Mouse (Mus musculus) heart, adult 2 months (tissue): Measurements from ENCODE around the gene Axl. TPM values are rescaled to one million over a fixed set of nuclear protein-coding genes. Genes with fewer than 3 reads are reported as not detected.

Source experiments
- DNase-seq, 2 experiments: peaks; one replicate each; pipeline ENCODE4 v3.0.0; 2021
- H3K27ac ChIP-seq: fragments of 200-600 bp; 2 replicates; pipeline ENCODE4 v1.8.1; 2022
- H3K27me3 ChIP-seq: fragments of 200-500 bp; 2 replicates; pipeline ENCODE4 v1.6.1; 2012; ENCODE audit warnings: mild to moderate bottlenecking, low read length, inconsistent platforms, mixed read lengths; ENCODE audit not compliant: control insufficient read depth, insufficient read depth
- H3K36me3 ChIP-seq: fragments of 200-500 bp; 2 replicates; pipeline ENCODE4 v1.6.1; 2012; ENCODE audit warnings: low read length, inconsistent platforms; ENCODE audit not compliant: control insufficient read depth, insufficient read depth
- H3K4me1 ChIP-seq: fragments of 200-500 bp; 2 replicates; pipeline ENCODE4 v1.6.1; 2011; ENCODE audit warnings: low read length; ENCODE audit not compliant: control insufficient read depth, insufficient read depth
- H3K4me3 ChIP-seq: fragments of 200-600 bp; 2 replicates; pipeline ENCODE4 v1.8.1; 2022
- H3K79me2 ChIP-seq: fragments of 200-500 bp; replicated peaks from 2 replicates; pipeline ENCODE4 v1.6.1; 2012; ENCODE audit warnings: mild to moderate bottlenecking, inconsistent platforms, low read length, moderate library complexity, mixed read lengths; ENCODE audit not compliant: control insufficient read depth, insufficient read depth
- H3K9ac ChIP-seq: fragments of 200-500 bp; 2 replicates; pipeline ENCODE4 v1.6.1; 2012; ENCODE audit warnings: low read depth, mild to moderate bottlenecking, control low read depth, inconsistent platforms, low read length, mixed read lengths
- CTCF ChIP-seq: fragments of 200-600 bp; IDR thresholded peaks from 2 replicates; pipeline ENCODE4 v1.8.1; 2022; ENCODE audit warnings: antibody characterized with exemption, mild to moderate bottlenecking, moderate library complexity
- EP300 ChIP-seq: fragments of 200-500 bp; IDR thresholded peaks from 2 replicates; pipeline ENCODE4 v1.6.1; 2011; ENCODE audit warnings: low read depth, low read length, control low read depth; ENCODE audit not compliant: insufficient read depth
- POLR2A ChIP-seq: fragments of 200-500 bp; IDR thresholded peaks from 2 replicates; pipeline ENCODE4 v1.6.1; 2011; ENCODE audit warnings: mild to moderate bottlenecking, low read depth, low read length, control low read depth; ENCODE audit not compliant: insufficient read depth
- WGBS: fragments of 180-500 bp; shearing (Covaris S2); methylation state at CpG from one replicate; pipeline ENCODE4 v1.1.7; 2018; 5-methylcytosine and 5-hydroxymethylcytosine counted together
- intact Hi-C: fragments of 180-260 bp; cut with DNase I; formaldehyde crosslinking; loops from one replicate; pipeline ENCODE4 v1.15.1; 2025
- polyA plus RNA-seq: library from polyadenylated mRNA; depleted of rRNA; stranded (reverse); fragments of >200 nt; gene quantifications from 2 replicates; pipeline ENCODE4 v1.2.3, GENCODE M21; 2012
- total RNA-seq, 2 experiments: library from RNA; stranded (reverse); gene quantifications; 2 replicates each; pipeline ENCODE4 v1.2.3; 2021

Axl gene
- total and polyA plus RNA-seq, 3 experiments, result 51.8 to 82.4 (median 75.0) TPM

GRCm38 (mm10) chr7:25766108-25766507 lies 22.4 kb downstream of the Axl start:
- Histone ChIP-seq H3K79me2 (no peaks in the 10 kb centered on the region), H3K9ac (no peak overlapping the region), H3K4me1 (peaks cover 18% of the 10 kb centered on the region), H3K4me3 (no peak overlapping the region), H3K27ac (no peak overlapping the region; the same call in 1 of the 2 replicates), H3K36me3 (no peaks in the 10 kb centered on the region; the same call in 1 of the 2 replicates), H3K27me3 (no peaks in the 10 kb centered on the region)
- WGBS, result 70% methylated on average over 6 of the region's 6 CpGs
- intact Hi-C loops, result loop anchor here (2.0 kb wide), 1 partner anchor 21 kb away; no protein-coding TSS in a partner anchor
- DNase-seq, result no peak
- no peak for TF ChIP-seq EP300
- no peak for TF ChIP-seq CTCF
- no peak for TF ChIP-seq POLR2A

GRCm38 (mm10) chr7:25764221-25764620 lies 24.3 kb downstream of the Axl start:
- Histone ChIP-seq H3K4me3 (no peak overlapping the region), H3K79me2 (no peaks in the 10 kb centered on the region), H3K27me3 (no peaks in the 10 kb centered on the region), H3K36me3 (no peaks in the 10 kb centered on the region; the same call in 1 of the 2 replicates), H3K27ac (peak overlapping the region; percentile 47), H3K4me1 (peaks cover 20% of the 10 kb centered on the region), H3K9ac (no peak overlapping the region)
- 31% methylated on average over 5 of the region's 5 CpGs for WGBS
- no peak for DNase-seq
- intact Hi-C loops, result no loop called here
- TF ChIP-seq POLR2A (no peak), EP300 (no peak), CTCF (no peak)

- H3K4me1 ChIP-seq, result peaks cover 19% of the 10 kb centered on the region
- H3K27ac ChIP-seq, result peak overlapping the region; percentile 47
- no peak overlapping the region for H3K4me3 ChIP-seq
- intact Hi-C loops, result loop anchor here (2.0 kb wide), 1 partner anchor 15 kb away; no protein-coding TSS in a partner anchor
- no peaks in the 10 kb centered on the region; the same call in 1 of the 2 replicates for H3K36me3 ChIP-seq
- no peak for TF ChIP-seq EP300
- no peak for TF ChIP-seq CTCF
- TF ChIP-seq POLR2A, result no peak
- peak in 1 of 2 experiments; percentile 33 for DNase-seq
- no peak overlapping the region for H3K9ac ChIP-seq
- no peaks in the 10 kb centered on the region for H3K27me3 ChIP-seq
- no peaks in the 10 kb centered on the region for H3K79me2 ChIP-seq
- WGBS, result 48% methylated on average over 11 of the region's 11 CpGs
Measured at GRCm38 (mm10) chr7:25763678-25764077, 24.8 kb downstream of the Axl start.

- peak overlapping the region; percentile 6; the same call in 1 of the 2 replicates for H3K27ac ChIP-seq
- 31% methylated on average over 10 of the region's 10 CpGs for WGBS
- TF ChIP-seq CTCF, result no peak
- TF ChIP-seq POLR2A, result no peak; the same call in 1 of the 2 replicates
- peak; percentile 59; the same call in 1 of the 2 replicates for TF ChIP-seq EP300
- intact Hi-C loops, result no loop called here
- DNase-seq, result peak; percentile 51 to 52
- H3K36me3 ChIP-seq, result no peaks in the 10 kb centered on the region
- H3K79me2 ChIP-seq, result no peaks in the 10 kb centered on the region
- peaks cover 14% of the 10 kb centered on the region for H3K4me1 ChIP-seq
- peak overlapping the region; percentile 12; the same call in 1 of the 2 replicates for H3K9ac ChIP-seq
- H3K27me3 ChIP-seq, result no peaks in the 10 kb centered on the region
- H3K4me3 ChIP-seq, result no peak overlapping the region
Measured at GRCm38 (mm10) chr7:25761354-25761753, 27.2 kb downstream of the Axl start.

- TF ChIP-seq CTCF (no peak; the same call in 1 of the 2 replicates), POLR2A (peak; percentile 86), EP300 (peak; percentile 76; the same call in 1 of the 2 replicates)
- Histone ChIP-seq H3K27me3 (no peaks in the 10 kb centered on the region), H3K79me2 (peaks cover 5% of the 10 kb centered on the region), H3K4me3 (peak overlapping the region; percentile 71), H3K36me3 (peaks cover 16% of the 10 kb centered on the region), H3K27ac (peak overlapping the region; percentile 96), H3K9ac (peak overlapping the region; percentile 2; the same call in 1 of the 2 replicates), H3K4me1 (peaks cover 9% of the 10 kb centered on the region)
- WGBS, result under 1% methylated on average over 18 of the region's 18 CpGs
- intact Hi-C loops, result loop anchor here (2.0 kb wide), 1 partner anchor 17 kb away; no protein-coding TSS in a partner anchor
- DNase-seq, result peak; percentile 91 to 92
Measured at GRCm38 (mm10) chr7:25756011-25756410, 32.5 kb downstream of the Axl start.

GRCm38 (mm10) chr7:25755468-25755833 lies 33.1 kb downstream of the Axl start:
- H3K9ac ChIP-seq, result peak overlapping the region; percentile 2; the same call in 1 of the 2 replicates
- intact Hi-C loops, result loop anchor here (2.0 kb wide), 1 partner anchor 69 kb away; the partner anchor contains the start of gene Tgfb1
- peaks cover 16% of the 10 kb centered on the region for H3K36me3 ChIP-seq
- TF ChIP-seq EP300 (no peak), CTCF (no peak), POLR2A (no peak)
- H3K4me3 ChIP-seq, result peak overlapping the region; percentile 71
- H3K79me2 ChIP-seq, result peaks cover 5% of the 10 kb centered on the region
- DNase-seq, result peak in 1 of 2 experiments; percentile 65
- no peaks in the 10 kb centered on the region for H3K27me3 ChIP-seq
- under 1% methylated on average over 15 of the region's 15 CpGs for WGBS
- peaks cover 7% of the 10 kb centered on the region for H3K4me1 ChIP-seq
- peak overlapping the region; percentile 96 for H3K27ac ChIP-seq
